Mouse (Mus musculus): Measurements from ENCODE around the gene Dnah17.

- no peak for TF ChIP-seq CTCF (IDR thresholded peaks at IDR 0.05)
- TF ChIP-seq EP300 (IDR thresholded peaks at IDR 0.05), result no peak
Observed at GRCm38 (mm10) chr11:118138347-118138746, 7.9 kb upstream of the Dnah17 start.
